Mouse (Mus musculus) hindbrain, embryonic 10.5 days (tissue): ENCODE measurements around the gene Tcf7l1. TPM values are rescaled to one million over a fixed set of nuclear protein-coding genes. Genes with fewer than 3 reads are reported as not detected.
A peak's percentile ranks its signal among the peaks of the same experiment; 100 is the strongest.

Source experiments
- DNase-seq: peaks from one replicate; pipeline ENCODE4 v3.0.0-alpha.2; 2017; ENCODE audit warnings: low spot score
- H3K27ac ChIP-seq: fragments of 300-500 bp; sonication (generic); 2 replicates; pipeline ENCODE4 v1.5.1; 2016; ENCODE audit warnings: mild to moderate bottlenecking, moderate library complexity
- H3K27me3 ChIP-seq: fragments of 300-500 bp; sonication (generic); 2 replicates; pipeline ENCODE4 v1.6.1; 2016; ENCODE audit warnings: mild to moderate bottlenecking; ENCODE audit not compliant: poor library complexity, insufficient read depth, severe bottlenecking
- H3K36me3 ChIP-seq: fragments of 300-500 bp; sonication (generic); 2 replicates; pipeline ENCODE4 v1.6.1; 2016; ENCODE audit warnings: mild to moderate bottlenecking, moderate library complexity
- H3K4me1 ChIP-seq: fragments of 300-500 bp; sonication (generic); replicated peaks from 2 replicates; pipeline ENCODE4 v1.6.1; 2016; ENCODE audit warnings: mild to moderate bottlenecking
- H3K4me3 ChIP-seq: fragments of 300-500 bp; sonication (generic); 2 replicates; pipeline ENCODE4 v1.5.1; 2016; ENCODE audit warnings: mild to moderate bottlenecking, moderate library complexity
- H3K9me3 ChIP-seq: fragments of 300-500 bp; sonication (generic); 2 replicates; pipeline ENCODE4 v1.6.1; 2016; ENCODE audit warnings: mild to moderate bottlenecking, moderate library complexity
- WGBS: fragments of 180-500 bp; shearing (Covaris S2); methylation state at CpG from one replicate; pipeline ENCODE4 v1.1.7; 2016; 5-methylcytosine and 5-hydroxymethylcytosine counted together
- polyA plus RNA-seq: library from polyadenylated mRNA; unstranded; fragments of >200 nt; fragmentation: Nextera tagmentation; extraction: Ambion mirVana; gene quantifications from 2 replicates; pipeline ENCODE4 v1.2.1, GENCODE M21; 2016

The Tcf7l1 gene
- polyA plus RNA-seq, 1 experiment from 2014 or later: 23.7 TPM

GRCm38 (mm10) chr6:72615561-72616375, 173.3 kb downstream of the Tcf7l1 start:
- Histone ChIP-seq H3K9me3 (no peaks in the 10 kb centered on the region), H3K4me3 (peak overlapping the region; percentile 86), H3K36me3 (peaks cover 31% of the 10 kb centered on the region), H3K4me1 (peaks cover 36% of the 10 kb centered on the region), H3K27ac (peak overlapping the region; percentile 95), H3K27me3 (no peaks in the 10 kb centered on the region)
- WGBS: 29% methylated on average over 25 of the region's 25 CpGs
- DNase-seq: no peak

- Histone ChIP-seq H3K27me3 (no peaks in the 10 kb centered on the region), H3K27ac (no peak overlapping the region), H3K36me3 (peaks cover 37% of the 10 kb centered on the region), H3K9me3 (no peaks in the 10 kb centered on the region), H3K4me3 (peak overlapping the region; percentile 86), H3K4me1 (peaks cover 36% of the 10 kb centered on the region)
- no peak for DNase-seq
- WGBS: 73% methylated on average over 2 of the region's 2 CpGs
Observed at GRCm38 (mm10) chr6:72615151-72615550, 173.9 kb downstream of the Tcf7l1 start.

GRCm38 (mm10) chr6:72610261-72610660, 178.8 kb downstream of the Tcf7l1 start:
- DNase-seq: no peak
- peaks cover 18% of the 10 kb centered on the region for H3K4me1 ChIP-seq
- H3K27ac ChIP-seq: no peak overlapping the region
- H3K36me3 ChIP-seq: peaks cover 84% of the 10 kb centered on the region
- no peaks in the 10 kb centered on the region for H3K9me3 ChIP-seq
- WGBS: 95% methylated on average over 4 of the region's 4 CpGs
- no peak overlapping the region for H3K4me3 ChIP-seq
- H3K27me3 ChIP-seq: no peaks in the 10 kb centered on the region

GRCm38 (mm10) chr6:72608662-72609184, 180.3 kb downstream of the Tcf7l1 start:
- H3K4me3 ChIP-seq: no peak overlapping the region
- H3K4me1 ChIP-seq: 0 out of 2 replicates have a peak, but pooled peaks cover 3% of the 10 kb centered on the region
- H3K36me3 ChIP-seq: peaks cover 94% of the 10 kb centered on the region
- 90% methylated on average over 4 of the region's 4 CpGs for WGBS
- H3K27me3 ChIP-seq: no peaks in the 10 kb centered on the region
- H3K27ac ChIP-seq: no peak overlapping the region
- DNase-seq: no peak
- H3K9me3 ChIP-seq: no peaks in the 10 kb centered on the region

GRCm38 (mm10) chr6:72607676-72608075, 181.4 kb downstream of the Tcf7l1 start:
- peaks cover 87% of the 10 kb centered on the region for H3K36me3 ChIP-seq

DNA sequence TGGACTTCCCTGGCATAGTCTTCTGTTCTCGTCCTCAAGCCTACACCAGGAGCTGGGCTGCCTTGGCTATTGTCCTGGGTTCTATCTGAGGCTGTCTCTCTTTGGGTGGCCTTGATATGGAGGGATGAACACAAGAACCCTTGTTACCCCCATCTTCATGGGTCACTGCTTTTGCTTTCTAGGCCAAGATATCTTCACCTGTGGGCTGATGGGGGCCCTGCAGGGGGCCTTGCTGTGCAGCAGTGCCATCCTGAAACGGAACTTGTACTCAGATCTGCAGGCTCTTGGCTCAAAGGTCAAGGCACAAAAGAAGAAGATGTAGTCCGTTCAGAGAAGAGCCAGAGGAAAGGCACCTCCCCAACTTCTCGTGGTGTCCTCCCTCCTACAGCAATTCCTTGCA, 182.0 kb downstream of the Tcf7l1 start:
- H3K36me3 ChIP-seq: peaks cover 84% of the 10 kb centered on the region
- H3K4me1 ChIP-seq: no peaks in the 10 kb centered on the region
- H3K4me3 ChIP-seq: no peak overlapping the region
- no peaks in the 10 kb centered on the region for H3K9me3 ChIP-seq
- no peak overlapping the region for H3K27ac ChIP-seq
- WGBS: 76% methylated on average over 4 of the region's 4 CpGs
- DNase-seq: no peak
- H3K27me3 ChIP-seq: no peaks in the 10 kb centered on the region

More at GRCm38 (mm10) chr6:72607676-72608075, 181.4 kb downstream of the Tcf7l1 start:
- no peaks in the 10 kb centered on the region for H3K27me3 ChIP-seq
- H3K9me3 ChIP-seq: no peaks in the 10 kb centered on the region
- H3K4me1 ChIP-seq: no peaks in the 10 kb centered on the region
- no peak overlapping the region for H3K4me3 ChIP-seq
- DNase-seq: no peak
- no peak overlapping the region for H3K27ac ChIP-seq
- WGBS: 91% methylated on average over 5 of the region's 5 CpGs

DNA sequence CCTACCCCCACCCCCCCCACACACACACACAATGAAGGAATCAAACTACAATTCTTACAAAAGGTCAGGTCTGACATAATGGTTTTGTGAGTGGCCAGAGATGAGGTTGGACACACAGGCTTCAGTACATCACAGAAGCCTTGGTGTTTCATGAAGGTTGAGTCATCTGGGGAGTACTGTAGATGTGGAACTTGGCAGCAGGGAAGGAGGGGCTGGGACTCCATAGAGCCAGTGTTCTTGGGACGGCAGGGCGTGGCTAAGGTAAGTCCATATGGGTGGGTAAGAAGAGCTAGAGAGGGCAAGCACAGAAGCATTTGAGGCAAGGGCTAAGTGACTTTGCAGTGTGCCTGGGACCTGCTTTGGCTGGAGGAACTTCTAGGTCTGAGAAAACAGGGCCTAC, 185.0 kb downstream of the Tcf7l1 start:
- peaks cover 55% of the 10 kb centered on the region for H3K36me3 ChIP-seq
- 91% methylated on average over 2 of the region's 2 CpGs for WGBS
- H3K27me3 ChIP-seq: no peaks in the 10 kb centered on the region
- H3K4me1 ChIP-seq: peaks cover 2% of the 10 kb centered on the region
- no peaks in the 10 kb centered on the region for H3K9me3 ChIP-seq
- no peak overlapping the region for H3K4me3 ChIP-seq
- DNase-seq: no peak
- H3K27ac ChIP-seq: no peak overlapping the region

DNA sequence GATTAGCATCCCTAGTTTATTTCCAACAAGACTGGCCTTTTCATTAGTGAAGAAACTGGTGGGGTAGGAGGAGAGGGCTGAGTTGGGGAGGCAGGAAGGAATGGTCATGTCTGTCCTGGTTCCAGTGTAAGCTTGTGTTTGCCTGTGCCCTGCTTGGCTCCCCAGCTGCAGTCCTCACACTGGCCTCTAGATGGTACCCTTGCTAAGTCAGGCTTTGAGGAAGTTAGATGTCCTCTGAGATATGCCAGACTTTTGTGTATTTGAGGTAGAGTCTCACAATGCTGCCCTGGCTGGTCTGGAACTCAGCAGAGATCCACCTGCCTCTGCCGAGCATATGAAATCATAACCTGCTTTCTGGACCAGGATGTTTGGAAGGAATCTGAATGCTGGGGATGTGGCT, 187.3 kb downstream of the Tcf7l1 start:
- H3K4me1 ChIP-seq: peaks cover 20% of the 10 kb centered on the region
- DNase-seq: peak; percentile 79
- H3K36me3 ChIP-seq: peaks cover 33% of the 10 kb centered on the region
- WGBS: 76% methylated on average over 1 of the region's 1 CpGs
- no peaks in the 10 kb centered on the region for H3K27me3 ChIP-seq
- H3K27ac ChIP-seq: no peak overlapping the region
- H3K4me3 ChIP-seq: no peak overlapping the region
- H3K9me3 ChIP-seq: no peaks in the 10 kb centered on the region

DNA sequence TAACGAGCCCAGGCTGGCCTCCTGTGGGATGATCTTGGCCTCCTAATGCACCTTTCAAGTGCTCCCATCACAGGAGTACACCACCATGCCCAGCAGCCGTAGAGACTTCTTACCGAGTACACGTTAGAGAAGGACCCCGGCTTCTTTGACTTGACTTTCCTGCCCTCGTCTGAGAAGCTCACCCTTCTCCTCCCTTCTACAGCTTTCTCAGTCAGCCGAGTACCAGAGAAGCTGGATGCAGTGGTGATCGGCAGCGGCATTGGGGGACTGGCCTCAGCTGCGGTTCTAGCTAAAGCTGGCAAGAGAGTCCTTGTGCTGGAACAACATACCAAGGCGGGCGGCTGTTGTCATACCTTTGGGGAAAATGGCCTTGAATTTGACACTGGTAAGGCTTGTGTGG, 188.3 kb downstream of the Tcf7l1 start:
- Histone ChIP-seq H3K27ac (no peak overlapping the region), H3K4me3 (no peak overlapping the region), H3K4me1 (peaks cover 20% of the 10 kb centered on the region), H3K9me3 (no peaks in the 10 kb centered on the region), H3K27me3 (no peaks in the 10 kb centered on the region), H3K36me3 (peaks cover 24% of the 10 kb centered on the region)
- DNase-seq: no peak
- WGBS: 86% methylated on average over 12 of the region's 12 CpGs

DNA sequence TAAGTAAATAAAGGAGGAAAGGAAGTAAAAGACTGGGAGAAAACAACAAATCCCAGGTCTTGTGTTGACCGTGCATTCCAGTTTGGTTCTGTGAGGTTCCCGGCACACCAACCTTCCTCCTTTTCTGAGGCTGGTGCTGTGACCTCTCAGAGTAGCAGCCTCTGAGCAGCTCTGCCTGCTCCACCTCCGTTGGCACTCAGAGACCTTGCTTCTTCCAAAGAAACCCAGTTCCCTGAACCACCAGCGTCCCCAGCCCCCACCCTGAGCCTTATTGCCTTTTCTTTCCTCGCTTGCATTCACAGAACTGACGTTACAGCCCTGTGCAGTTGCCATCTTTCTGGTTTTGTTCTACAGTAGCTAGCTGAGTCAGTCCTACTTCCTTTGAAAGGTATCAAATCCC, 188.8 kb downstream of the Tcf7l1 start:
- no peaks in the 10 kb centered on the region for H3K9me3 ChIP-seq
- DNase-seq: no peak
- peaks cover 18% of the 10 kb centered on the region for H3K36me3 ChIP-seq
- no peak overlapping the region for H3K27ac ChIP-seq
- H3K4me3 ChIP-seq: no peak overlapping the region
- no peaks in the 10 kb centered on the region for H3K27me3 ChIP-seq
- 78% methylated on average over 6 of the region's 6 CpGs for WGBS
- peaks cover 20% of the 10 kb centered on the region for H3K4me1 ChIP-seq

GRCm38 (mm10) chr6:72598791-72599557, 190.1 kb downstream of the Tcf7l1 start:
- peaks cover 6% of the 10 kb centered on the region for H3K36me3 ChIP-seq
- no peaks in the 10 kb centered on the region for H3K9me3 ChIP-seq
- no peak for DNase-seq
- H3K4me1 ChIP-seq: peaks cover 20% of the 10 kb centered on the region
- H3K4me3 ChIP-seq: peak overlapping the region; percentile 68
- H3K27me3 ChIP-seq: no peaks in the 10 kb centered on the region
- peak overlapping the region; percentile 87 for H3K27ac ChIP-seq
- 53% methylated on average over 12 of the region's 12 CpGs for WGBS

- Histone ChIP-seq H3K36me3 (no peaks in the 10 kb centered on the region), H3K4me3 (peak within 1 kb of the TSS; percentile 68), H3K4me1 (peaks cover 20% of the 10 kb centered on the region), H3K27me3 (no peaks in the 10 kb centered on the region), H3K27ac (peak within 1 kb of the TSS; percentile 87), H3K9me3 (no peaks in the 10 kb centered on the region)
- 2% methylated on average over 38 of the region's 38 CpGs for WGBS
- DNase-seq: peak; percentile 90
Observed at GRCm38 (mm10) chr6:72597956-72598753, 190.9 kb downstream of the Tcf7l1 start, which contains the start of the genes Elmod3 and Retsat. Gene Elmod3 (minus strand): TSS chr6:72598413. Gene Retsat (plus strand): TSS chr6:72598475.
